Mouse (Mus musculus) kidney, adult 10 weeks (tissue): ENCODE data around the gene Cnot6l. TPM values are rescaled to one million over a fixed set of nuclear protein-coding genes. Genes with fewer than 3 reads are reported as not detected.

ENCODE experiments used
- polyA plus RNA-seq: library from polyadenylated mRNA; stranded (reverse); fragments of 350-450 nt; fragmentation: Illumina TruSeq; extraction: RNeasy Lipid Tissue Mini Kit (QIAGEN cat#74804); gene quantifications from one replicate; pipeline ENCODE4 v1.2.3, GENCODE M21; 2014; ENCODE audit warnings: low read depth, low replicate concordance

Gene Cnot6l
- polyA plus RNA-seq: 98.5 TPM

GRCm38 (mm10) chr5:96164021-96164411 lies at the start of gene Cnot6l:
Gene Cnot6l (minus strand): TSS chr5:96164171.

GRCm38 (mm10) chr5:96209459-96209858 lies 45.5 kb upstream of the Cnot6l start, which contains the start of gene Mrpl1:
Gene Mrpl1 (plus strand): TSS chr5:96209493.

Other genes starting within 250 kb of the Cnot6l start
- gene Cxcl13, start 207.2 kb downstream of the Cnot6l start, polyA plus RNA-seq: 0.93 TPM
- gene Mrpl1, start 45.3 kb upstream of the Cnot6l start, polyA plus RNA-seq: 71.5 TPM
- 2.8 TPM for gene Fras1, start 209.8 kb upstream of the Cnot6l start, polyA plus RNA-seq